Mouse (Mus musculus): ENCODE measurements around the gene Lztfl1.
"Not testable (repeated sequence)": the region's sequence is repeated elsewhere in the genome, so short reads cannot be mapped to it uniquely, and the experiment has no call there.

Lztfl1 gene

GRCm38 (mm10) chr9:123717186-123718008, at the start of gene Lztfl1:
Gene Lztfl1 (minus strand): TSS chr9:123717697.
- DNase-seq (ENCODE audit: low spot score in 2 of 2) = peak; percentile 94 to 98

- no peak for DNase-seq (ENCODE audit: low spot score in 2 of 2)
Observed at GRCm38 (mm10) chr9:123766996-123767395, 49.5 kb upstream of the Lztfl1 start.

GRCm38 (mm10) chr9:123763771-123764170, 46.3 kb upstream of the Lztfl1 start:
- no peak for DNase-seq (ENCODE audit: low spot score in 2 of 2)

- DNase-seq (ENCODE audit: low spot score in 2 of 2) = no peak
Observed at GRCm38 (mm10) chr9:123762886-123763285, 45.4 kb upstream of the Lztfl1 start.

GRCm38 (mm10) chr9:123760806-123761205, 43.3 kb upstream of the Lztfl1 start:
- no peak for DNase-seq (ENCODE audit: low spot score in 2 of 2)

- DNase-seq (ENCODE audit: low spot score in 2 of 2) = no peak
Observed at GRCm38 (mm10) chr9:123758645-123759044, 41.1 kb upstream of the Lztfl1 start.

GRCm38 (mm10) chr9:123758156-123758555, 40.7 kb upstream of the Lztfl1 start:
- DNase-seq (ENCODE audit: low spot score in 2 of 2) = no peak

GRCm38 (mm10) chr9:123757326-123757725, 39.8 kb upstream of the Lztfl1 start:
- no peak for DNase-seq (ENCODE audit: low spot score in 2 of 2)

GRCm38 (mm10) chr9:123756752-123757151, 39.3 kb upstream of the Lztfl1 start:
- no peak for DNase-seq (ENCODE audit: low spot score in 2 of 2)

GRCm38 (mm10) chr9:123754333-123754732, 36.8 kb upstream of the Lztfl1 start:
- DNase-seq (ENCODE audit: low spot score in 2 of 2) = no peak

GRCm38 (mm10) chr9:123749687-123750086, 32.2 kb upstream of the Lztfl1 start:
- DNase-seq (ENCODE audit: low spot score in 2 of 2) = not testable (repeated sequence)

GRCm38 (mm10) chr9:123740799-123741198, 23.3 kb upstream of the Lztfl1 start:
- no peak for DNase-seq (ENCODE audit: low spot score in 2 of 2)

- DNase-seq (ENCODE audit: low spot score in 2 of 2) = no peak
Observed at GRCm38 (mm10) chr9:123734133-123734532, 16.6 kb upstream of the Lztfl1 start.

GRCm38 (mm10) chr9:123731271-123731670, 13.8 kb upstream of the Lztfl1 start:
- DNase-seq (ENCODE audit: low spot score in 2 of 2) = no peak

GRCm38 (mm10) chr9:123722737-123723493, 5.4 kb upstream of the Lztfl1 start:
- no peak for DNase-seq (ENCODE audit: low spot score in 2 of 2)

- no peak for DNase-seq (ENCODE audit: low spot score in 2 of 2)
Observed at GRCm38 (mm10) chr9:123716301-123716700, 1.2 kb downstream of the Lztfl1 start.

GRCm38 (mm10) chr9:123713111-123713510, 4.4 kb downstream of the Lztfl1 start:
- DNase-seq (ENCODE audit: low spot score in 2 of 2) = no peak

GRCm38 (mm10) chr9:123709226-123709625, 8.3 kb downstream of the Lztfl1 start:
- DNase-seq (ENCODE audit: low spot score in 2 of 2) = no peak

GRCm38 (mm10) chr9:123701822-123702221, 15.7 kb downstream of the Lztfl1 start:
- no peak for DNase-seq (ENCODE audit: low spot score in 2 of 2)

- DNase-seq (ENCODE audit: low spot score in 2 of 2) = peak in 1 of 2 experiments; percentile 71
Observed at GRCm38 (mm10) chr9:123695634-123696302, 21.7 kb downstream of the Lztfl1 start.

- DNase-seq (ENCODE audit: low spot score in 2 of 2) = no peak
Observed at GRCm38 (mm10) chr9:123688227-123688626, 29.3 kb downstream of the Lztfl1 start.

- DNase-seq (ENCODE audit: low spot score in 2 of 2) = no peak
Observed at GRCm38 (mm10) chr9:123686206-123686605, 31.3 kb downstream of the Lztfl1 start.

Data from frontal cortex, postnatal 36 days (tissue).